Mouse (Mus musculus) natural killer cell, adult 2 months (primary cell): Measurements from ENCODE around the gene Lama5.

Experiments used
- DNase-seq, 2 experiments: peaks; one replicate each; pipeline ENCODE4 v3.0.0; 2022; ENCODE audit warnings: low spot score in 2 of 2

Gene Lama5

DNA sequence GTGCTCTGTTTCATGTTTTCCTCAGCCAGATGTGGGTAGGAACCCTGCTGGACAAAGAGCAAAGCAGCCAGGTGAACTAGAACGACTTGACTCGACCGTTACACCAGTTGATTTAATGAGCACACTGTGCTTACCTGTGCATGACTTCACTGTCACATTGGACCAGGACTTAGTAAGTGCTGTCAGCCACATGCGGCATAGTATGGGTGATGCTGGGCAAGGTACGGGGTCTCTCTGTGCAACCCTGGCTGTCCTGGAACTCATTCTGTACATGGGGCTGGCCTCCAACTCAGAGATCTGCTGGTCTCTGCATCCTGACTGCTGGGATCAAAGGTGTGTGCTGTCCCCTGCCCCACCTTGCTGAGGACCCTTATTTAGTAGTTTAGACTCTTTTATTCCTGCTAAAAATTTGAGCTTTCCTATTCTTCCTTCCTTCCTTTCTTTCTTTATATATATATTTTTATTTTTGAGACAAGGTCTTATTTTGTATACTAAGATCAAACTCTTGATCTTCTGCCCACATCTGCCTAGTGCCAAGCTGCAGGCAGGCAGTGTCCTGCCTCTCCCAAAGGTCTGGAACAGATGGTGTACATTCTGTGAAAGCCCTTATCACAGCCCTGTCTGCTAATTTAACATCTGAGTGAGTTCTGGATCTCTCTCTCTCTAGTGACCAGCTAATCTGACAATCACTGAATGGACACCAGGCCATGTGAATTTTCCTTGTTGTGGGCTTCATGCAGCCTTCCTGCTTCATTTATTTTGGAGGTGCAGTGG lies 29.0 kb upstream of the Lama5 start:
- DNase-seq: no peak

DNA sequence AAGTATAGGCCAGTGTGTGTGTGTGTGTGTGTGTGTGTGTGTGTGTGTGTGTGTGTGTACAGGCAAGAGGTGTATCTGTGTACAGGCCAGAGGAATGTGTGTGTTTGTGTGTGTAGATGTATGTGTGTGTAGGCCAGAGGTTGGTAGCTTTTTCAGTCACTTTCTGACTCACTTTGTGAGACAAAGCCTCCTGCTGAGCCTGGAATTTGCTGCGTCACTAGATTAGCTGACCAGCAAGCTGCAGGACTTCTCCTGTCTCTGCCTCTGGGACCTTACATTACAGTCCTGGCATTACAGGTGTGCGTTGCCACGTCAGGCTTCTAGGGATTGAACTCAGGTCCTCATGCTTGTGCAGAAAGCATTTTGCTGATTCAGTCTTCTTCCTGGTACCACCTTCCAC lies 26.2 kb upstream of the Lama5 start:
- DNase-seq: no peak

DNA sequence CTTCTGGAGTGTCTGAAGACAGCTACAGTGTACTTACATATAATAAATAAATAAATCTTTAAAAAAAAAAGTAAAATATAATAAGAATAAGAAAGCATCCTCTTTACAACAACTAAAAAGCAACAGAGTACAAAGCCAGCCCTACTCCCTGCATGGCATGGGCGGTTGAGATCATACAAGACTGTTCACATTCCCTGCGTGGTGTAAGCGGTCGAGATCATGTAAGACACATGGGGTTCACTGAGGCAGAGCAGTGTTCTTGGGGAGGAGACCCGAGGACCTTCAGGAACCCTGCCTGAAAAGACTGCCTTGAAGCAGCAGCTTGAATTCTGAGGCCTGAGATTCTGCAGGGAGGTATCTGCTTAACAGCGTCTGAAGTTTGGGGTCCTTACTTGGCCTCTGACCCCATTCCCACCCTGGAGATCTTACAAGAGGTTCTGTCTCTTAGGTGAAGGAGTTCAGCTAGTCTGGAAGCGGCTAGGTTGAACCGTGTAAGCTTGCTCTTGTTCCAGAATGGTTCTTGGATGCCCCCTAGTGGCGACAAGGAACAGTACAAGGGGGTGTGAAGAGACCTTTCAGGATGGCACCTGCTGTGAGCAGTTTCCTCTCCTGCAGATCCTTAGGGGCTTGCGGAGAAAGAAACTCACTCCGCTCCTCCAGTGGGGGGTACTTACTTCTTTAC lies 25.4 kb upstream of the Lama5 start:
- peak; percentile 58 to 76 for DNase-seq

DNA sequence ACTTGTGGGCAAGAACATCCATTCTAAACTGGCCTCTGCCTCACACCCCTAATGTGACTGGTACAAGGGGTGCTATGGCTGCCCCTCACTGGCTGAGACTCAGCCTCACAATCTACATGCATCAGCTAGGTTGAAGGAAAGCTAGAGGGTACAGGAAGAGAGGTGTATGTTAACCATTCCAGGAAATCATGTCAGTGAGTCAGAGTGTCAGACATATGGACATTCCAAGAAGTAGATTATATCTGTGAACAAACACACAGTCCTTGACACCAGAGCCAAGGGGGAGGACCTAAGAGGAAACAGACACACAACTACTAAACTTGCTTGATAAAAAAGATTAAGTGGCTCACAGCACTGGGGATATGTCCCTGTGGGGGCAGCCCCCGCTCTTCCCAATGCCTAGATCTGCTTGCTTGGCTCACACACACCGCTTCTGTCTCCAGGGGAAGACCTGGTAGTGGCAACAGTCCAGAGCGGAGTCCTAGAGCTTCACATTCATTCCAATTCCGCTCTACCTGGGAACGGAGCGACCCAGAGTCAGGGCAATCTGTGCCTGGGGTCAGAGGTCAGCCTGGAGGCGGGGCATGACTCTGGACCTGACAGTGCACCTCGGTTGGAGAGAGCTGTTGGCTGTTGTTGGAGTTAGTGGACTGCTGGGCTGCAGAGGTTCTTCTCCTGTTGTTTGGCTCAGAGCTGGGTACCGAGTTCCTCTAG lies 23.4 kb upstream of the Lama5 start:
- DNase-seq: no peak

DNA sequence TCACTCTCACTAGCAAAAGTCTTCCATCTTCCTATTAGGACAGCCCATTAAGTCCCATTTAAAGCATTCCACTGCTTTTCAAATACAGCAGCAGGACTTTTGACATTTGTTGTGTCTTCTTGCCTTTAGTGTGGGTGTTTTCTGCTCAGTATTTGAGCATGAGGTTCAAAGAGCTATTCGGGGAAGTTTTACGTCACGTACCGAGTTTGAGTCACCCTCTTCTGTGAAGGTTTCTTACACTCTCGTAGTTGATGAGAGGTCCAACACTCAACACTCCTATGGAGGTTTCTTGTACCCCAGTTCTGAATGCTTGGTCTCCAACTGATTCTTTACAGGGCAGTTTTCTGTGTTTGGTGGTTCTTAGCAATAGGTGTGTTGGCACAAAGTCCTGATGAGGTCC lies 22.3 kb upstream of the Lama5 start:
- no peak for DNase-seq

DNA sequence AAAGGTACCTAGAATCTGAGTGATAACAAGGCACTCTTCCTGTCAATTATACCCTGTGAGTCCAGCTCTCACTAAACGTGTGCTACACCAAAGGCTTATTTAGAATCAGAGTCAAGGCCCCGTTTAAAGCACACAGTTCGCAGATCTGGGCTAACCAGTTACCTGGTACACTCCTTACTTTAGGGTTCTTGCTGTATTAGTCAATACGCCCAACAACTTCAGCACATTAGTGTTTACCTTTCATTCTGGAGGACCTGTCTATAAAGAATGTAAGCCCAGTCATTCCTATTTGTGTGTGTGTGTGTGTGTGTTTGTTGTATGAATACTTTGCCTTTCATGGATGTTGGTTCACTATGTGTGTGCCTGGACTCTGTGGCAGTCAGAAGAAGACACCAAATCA lies 17.4 kb upstream of the Lama5 start:
- DNase-seq: no peak

DNA sequence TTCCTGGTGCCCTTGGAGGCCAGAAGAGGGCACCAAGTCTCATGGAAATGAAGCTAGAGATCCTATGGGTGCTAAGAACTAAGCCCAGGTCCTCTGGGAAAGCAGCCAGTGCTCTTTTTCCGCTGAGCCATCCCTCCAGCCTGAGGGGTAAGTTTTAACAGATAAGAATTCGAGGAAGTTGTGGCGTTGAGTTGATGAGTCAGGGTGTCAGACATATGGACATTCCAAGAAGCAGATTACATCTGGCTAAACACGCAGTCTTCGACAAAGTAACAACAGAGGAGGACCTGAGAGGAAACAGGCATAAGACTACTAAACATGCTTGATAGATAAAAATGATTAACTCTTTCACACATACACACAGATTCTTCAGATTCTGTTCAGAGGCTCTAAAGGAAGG lies 12.9 kb upstream of the Lama5 start:
- DNase-seq: no peak

DNA sequence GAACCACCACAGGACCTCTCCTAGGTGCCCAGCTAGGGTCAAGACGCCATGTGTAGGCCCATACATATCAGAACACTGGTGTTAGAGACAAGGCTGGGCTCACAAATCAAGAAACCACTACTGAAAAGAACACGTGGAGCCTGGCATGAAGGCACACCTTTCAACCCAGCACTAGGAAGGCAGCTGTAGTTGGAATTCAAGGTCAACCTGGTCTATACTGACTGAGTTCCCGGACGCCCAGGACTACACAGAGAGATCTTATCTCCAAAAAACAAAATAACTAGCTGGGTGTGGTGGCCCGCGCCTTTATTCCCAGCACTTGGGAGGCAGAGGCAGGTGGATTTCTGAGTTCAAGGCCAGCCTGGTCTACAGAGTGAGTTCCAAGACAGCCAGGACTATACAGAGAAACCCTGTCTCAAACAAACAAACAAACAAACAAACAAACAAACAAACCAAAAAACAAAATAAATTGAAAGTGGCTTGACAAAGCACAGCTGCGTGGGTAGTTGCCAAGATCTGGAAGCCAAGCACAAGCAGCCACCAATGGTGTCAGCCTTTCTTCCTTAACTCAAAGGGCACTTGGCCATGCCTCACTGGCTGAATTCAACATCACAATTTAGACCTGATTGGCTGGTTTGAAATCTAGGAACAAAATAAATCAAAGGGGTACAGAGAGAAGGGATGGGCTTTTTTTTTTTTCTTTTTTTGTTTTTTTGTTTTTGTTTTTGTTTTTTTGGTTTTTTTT lies 12.1 kb upstream of the Lama5 start:
- no peak for DNase-seq

DNA sequence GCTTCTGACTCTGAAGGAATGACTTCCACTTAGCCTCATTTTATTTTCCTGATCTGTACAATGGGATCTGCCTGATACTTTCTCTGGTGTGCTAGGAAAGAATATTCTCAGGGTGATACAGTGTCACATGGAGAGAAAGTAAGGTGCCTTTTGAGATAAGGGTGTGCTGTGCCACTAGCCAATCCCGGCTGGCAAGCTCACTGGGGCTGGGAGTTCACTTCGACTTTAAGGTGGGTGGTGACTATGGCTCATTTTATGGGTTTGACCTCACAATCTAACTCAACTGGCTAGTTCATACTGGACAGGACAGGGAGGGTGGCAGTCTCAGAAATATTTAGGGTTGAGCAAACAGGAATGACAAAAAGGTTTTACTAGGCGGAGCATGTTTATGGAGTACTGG lies 11.3 kb upstream of the Lama5 start:
- no peak for DNase-seq

DNA sequence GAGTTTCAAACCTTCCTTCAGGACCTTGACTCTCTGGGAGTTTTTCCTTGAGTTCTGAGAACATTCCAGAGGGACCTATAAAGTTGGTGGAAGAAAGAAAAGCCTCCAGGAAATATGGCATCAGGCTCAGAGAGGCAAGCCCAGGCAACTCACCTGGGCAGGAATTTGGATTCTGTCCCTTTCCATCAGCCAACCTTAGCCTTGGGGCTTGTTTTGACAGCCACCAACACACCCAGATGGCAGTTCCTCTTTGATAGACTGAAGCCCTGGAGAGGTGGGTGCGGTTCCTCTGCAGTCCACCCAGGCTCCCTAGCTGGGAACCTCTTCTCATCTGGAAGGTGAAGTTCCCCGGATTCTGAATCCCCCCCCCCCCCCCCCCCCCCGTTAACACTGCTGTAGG lies 10.8 kb upstream of the Lama5 start:
- DNase-seq: no peak

DNA sequence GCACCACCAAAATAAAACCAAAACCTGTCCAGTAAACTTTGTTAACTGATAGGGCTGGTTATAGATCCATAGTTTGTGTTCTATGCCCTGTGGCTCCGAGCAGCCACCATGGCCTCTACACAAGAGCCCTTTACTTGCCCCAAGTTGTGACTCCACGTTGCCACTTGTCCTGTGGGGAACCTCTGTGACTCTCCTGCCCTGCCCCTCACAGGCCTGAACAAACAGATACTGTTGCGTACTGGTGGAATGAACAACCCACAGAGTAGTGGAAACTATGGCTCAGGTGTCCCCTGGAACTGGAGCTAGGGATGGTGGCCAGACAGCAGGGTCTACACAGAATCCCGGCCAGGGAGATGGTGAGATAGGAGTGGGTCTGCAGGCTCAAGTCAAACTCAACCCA lies 10.1 kb upstream of the Lama5 start:
- no peak for DNase-seq

DNA sequence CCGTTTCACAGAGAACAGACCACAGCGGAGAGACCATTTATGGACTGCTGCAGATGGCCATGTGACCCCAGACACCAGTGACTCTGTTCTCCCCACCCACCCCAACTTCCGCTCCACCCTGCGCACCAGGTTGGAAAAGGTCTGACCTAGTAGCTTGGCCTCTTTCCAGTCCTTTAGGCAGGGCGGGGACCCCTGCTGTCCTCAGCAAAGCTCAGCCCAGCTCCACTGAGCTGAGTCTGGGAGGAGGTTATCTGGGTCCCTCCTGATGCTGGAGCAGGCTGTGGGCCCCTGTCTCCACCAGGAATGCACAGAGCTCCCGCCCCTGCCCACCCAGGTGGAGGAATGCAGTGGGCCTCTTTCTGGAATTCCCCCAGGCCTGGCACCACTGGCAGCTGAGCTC lies 9.3 kb upstream of the Lama5 start:
- no peak for DNase-seq

DNA sequence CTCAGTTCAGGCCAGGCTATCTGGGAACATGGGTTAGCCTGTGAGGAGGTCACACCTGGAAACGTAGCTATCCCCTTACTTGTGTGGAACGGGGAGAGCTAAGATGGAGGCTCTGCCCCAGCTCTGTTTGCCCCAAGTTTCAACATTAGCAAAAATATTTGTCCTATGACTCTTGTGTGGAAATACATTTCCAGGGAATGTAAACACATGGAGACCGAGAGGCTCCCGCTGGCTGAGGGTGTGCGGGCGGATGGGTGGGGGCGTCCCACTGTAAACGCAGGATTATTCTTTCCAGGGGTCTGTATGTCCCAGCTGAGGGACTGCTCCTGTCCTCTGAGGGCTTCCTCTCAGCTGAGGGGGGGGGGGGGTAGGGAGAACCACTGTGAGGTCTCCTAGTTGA lies 8.7 kb upstream of the Lama5 start:
- no peak for DNase-seq

DNA sequence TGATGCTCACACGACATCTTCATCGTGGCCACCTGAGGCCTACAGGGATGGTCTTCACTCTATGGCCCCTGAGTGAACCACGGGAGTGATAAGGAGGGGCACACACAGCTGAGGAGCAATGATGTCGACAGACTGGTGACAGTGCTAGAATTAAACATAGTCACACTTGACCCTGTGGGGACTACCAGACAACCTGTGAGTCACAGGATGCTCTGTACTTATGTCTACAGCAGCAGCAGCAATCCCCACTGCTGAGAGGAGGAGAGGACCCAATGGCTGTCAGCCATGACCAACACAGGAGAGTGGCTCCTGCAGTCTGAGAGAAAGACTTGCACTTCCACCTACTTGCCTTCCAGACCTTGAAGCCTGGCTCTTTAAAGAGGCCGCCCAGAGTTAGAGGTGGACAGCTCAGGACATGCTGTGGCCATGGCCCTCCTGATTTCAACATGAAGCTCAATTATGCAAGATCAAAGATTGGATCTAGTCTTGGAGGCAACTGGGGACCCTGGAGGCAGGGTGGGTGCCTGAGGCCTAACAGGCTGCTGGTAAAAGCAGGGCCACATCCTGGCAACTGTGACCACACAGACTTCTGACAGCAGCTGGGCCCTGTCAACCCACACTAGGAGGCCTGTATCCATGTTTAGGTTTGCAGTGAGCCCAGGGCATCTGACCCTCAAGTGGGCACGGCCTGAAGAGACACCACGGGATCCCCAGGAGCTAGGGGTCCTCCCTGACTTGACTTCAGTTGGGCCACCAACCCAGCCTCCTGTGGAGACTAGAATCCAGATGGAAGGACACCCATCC lies 7.6 kb upstream of the Lama5 start:
- no peak for DNase-seq

DNA sequence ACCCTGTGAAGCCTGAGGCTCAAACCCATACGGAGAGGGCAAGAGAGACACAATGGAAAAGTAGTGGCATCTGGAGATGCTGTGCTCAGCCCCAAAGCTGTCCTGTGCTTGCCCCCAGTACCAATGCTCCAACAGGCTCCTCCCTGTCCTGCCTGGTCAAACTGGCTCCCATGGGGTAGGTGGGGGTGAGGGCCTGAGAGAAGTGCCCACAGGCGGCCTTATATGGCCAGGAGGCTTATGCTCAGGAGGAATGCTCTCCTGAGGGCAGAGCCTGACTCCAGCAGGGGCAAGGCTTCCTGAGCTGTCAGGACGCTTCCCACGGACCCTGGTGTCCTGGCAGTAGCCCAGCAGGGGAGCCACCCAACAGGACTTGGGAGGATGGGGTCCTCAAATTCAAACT lies 4.8 kb upstream of the Lama5 start:
- no peak for DNase-seq

DNA sequence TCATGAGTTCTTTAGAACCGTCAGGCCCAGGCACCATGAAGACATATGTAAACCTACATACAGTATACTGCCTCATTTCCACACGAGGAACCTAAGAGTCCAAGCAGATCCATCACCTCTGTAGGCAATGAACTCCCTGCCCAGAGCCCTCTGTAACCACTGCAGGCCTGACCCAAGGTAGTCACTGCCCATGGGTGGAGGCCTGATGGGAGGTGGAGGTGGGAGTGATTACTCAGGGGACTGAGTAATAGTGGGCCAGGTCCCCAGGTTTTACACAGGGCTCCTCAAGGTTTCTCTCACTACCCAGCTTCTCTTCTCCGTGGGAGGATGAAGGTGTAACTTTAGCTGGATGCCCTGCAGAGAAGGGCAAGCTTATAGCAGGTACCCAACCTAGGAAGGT lies 3.5 kb upstream of the Lama5 start:
- DNase-seq: no peak

DNA sequence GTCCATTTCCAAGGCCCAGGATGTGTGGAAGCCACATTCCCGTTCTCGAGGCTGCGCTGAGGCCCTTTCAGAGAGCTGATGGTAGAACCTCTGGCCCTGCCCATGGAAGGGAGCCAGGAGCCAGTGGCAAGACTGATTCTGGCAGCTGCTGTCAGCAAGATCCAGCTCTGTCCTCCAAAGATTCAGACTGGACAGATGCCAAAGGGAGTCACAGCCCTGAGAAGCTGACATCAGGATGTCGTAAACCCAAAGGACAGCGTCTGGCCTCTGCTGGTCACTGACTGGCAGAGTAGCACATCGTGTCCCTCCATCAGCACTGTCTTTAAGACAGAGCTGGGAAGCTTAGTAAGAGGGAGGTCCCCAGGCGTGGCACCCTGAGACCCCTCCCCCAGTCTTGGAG lies 2.9 kb upstream of the Lama5 start:
- DNase-seq: no peak

DNA sequence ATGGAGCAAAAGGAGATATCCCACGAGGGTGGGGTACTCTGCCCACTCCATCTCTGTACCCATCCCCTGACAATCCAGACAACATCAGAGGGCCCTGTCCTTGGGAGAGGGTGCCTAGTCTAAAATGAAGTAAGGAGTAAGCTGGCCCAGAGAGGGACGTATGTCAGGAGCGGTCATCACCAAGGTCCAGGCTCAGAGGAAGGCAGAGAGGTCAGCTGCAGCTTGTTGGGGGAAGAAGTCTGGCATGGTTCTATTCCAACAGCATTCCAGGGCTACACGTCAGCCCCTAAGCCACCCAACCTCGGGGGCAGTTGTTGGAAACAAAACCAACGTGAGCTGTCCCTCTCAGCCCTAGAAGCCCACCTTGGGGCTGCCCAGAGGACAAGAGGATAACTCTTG lies 2.4 kb upstream of the Lama5 start:
- no peak for DNase-seq

DNA sequence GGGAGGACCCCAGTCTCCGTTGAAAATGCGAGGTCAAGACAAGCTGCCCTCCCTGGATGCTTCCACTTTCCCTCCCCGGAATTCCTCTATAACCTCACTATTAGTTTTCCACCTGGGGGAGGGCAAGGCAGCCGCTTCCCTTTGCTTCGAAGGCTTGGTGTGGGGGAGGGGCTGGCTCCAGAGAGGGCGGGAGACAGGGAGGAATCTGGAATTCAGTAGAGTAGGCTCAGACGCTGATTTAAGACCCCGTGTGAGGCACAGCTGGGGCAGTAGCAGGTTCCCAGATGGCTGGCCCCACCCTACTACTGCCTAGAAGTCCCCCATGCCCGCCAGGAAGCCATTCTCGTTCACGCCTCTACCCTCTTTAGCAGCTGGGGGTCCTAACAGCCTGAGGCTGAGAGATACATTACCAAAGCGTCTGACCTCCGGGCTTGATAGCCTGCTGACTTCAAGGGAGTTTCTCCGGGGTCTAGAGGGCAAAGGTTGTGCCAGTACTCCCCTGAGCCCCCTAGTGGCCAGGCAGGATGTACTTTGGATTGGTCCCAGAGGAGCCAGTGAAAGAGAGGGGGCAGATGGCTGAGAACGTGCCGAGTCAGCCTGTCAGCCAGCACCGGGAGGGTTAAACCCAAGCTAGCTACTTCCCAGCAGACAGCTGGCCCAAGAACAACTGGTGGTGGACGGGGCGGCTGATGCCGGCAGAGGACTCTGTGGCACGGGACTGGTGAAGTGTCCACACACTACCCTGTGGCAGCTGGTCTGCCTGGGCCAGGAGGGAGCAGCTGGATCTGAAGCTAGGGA lies 1.8 kb upstream of the Lama5 start:
- peak; percentile 25 to 46 for DNase-seq

DNA sequence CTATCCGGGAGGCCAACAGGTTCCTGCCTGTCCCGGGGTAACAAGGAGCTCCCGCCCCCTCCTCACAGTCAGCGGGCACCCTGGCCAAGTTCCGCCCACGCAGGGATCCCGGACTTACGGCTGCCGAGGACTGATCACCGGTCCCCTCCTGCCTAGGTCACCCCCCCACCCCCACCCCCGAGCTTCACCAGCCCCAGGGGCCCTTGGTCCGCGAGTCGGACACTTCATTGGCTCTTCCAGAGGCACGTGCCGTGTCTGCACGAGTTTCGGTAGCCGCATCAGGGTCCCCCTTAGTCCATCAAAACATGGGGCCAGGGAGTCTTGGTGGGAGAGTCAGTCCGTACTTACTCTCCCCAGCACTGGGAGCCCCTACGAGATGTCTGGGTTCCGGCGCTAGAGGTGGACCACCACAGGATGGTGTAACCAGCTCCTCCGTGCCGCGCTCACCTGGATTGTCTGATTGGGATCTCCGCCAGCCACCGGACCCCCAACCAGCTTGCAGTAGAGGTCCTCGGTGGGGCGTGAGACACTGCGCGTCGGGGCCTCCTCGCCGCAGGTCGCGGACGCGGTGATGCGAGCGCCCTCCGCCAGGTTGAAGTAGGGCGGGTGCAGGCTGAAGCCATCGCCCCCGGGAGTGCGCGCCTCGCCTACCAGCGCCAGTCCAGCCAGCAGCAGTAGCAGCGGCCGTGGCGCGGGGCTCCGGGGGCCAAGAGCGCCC lies 456 bp downstream of the Lama5 start:
- DNase-seq: no peak
